Mouse (Mus musculus): ENCODE measurements around the gene Hoxd12. TPM values are rescaled to one million over a fixed set of nuclear protein-coding genes. Genes with fewer than 3 reads are reported as not detected.

Gene Hoxd12
- total and polyA plus RNA-seq, 3 experiments = not detected

- no peak for DNase-seq (ENCODE audit: low read depth, low spot score)
- H3K9ac ChIP-seq (ENCODE audit: control insufficient read depth, low read depth, low read length, poor library complexity, severe bottlenecking) = no peak overlapping the region
- H3K27me3 ChIP-seq (ENCODE audit: control insufficient read depth in 1 of 2, insufficient read depth in 2 of 2, low read length in 2 of 2) = no peaks in the 10 kb centered on the region; a peak in 1 of 4 replicates
- TF ChIP-seq ETS1 (IDR thresholded peaks at IDR 0.05; ENCODE audit: low read depth, low read length) (no peak), GATA1 (IDR thresholded peaks at IDR 0.05; ENCODE audit: low read depth, low read length) (no peak), UBTF (IDR thresholded peaks at IDR 0.05; ENCODE audit: borderline replicate concordance, insufficient read depth, low read depth, low read length) (no peak), ZKSCAN1 (IDR thresholded peaks at IDR 0.05; ENCODE audit: low read depth, low read length) (no peak), ZNF384 (IDR thresholded peaks at IDR 0.05; ENCODE audit: low read depth, low read length) (no peak), ELF1 (IDR thresholded peaks at IDR 0.05; ENCODE audit: low read depth, low read length) (no peak), CHD2 (IDR thresholded peaks at IDR 0.05; ENCODE audit: low read length) (no peak), RCOR1 (IDR thresholded peaks at IDR 0.05; ENCODE audit: low read depth, low read length) (no peak), NELFE (IDR thresholded peaks at IDR 0.05; ENCODE audit: low read depth, low read length) (no peak), TAL1 (IDR thresholded peaks at IDR 0.05; ENCODE audit: low read length) (no peak)
- H3K27ac ChIP-seq (ENCODE audit: control insufficient read depth, low read depth, low read length) = no peak overlapping the region
- H3K4me1 ChIP-seq (ENCODE audit: control insufficient read depth in 1 of 2, insufficient read depth in 2 of 2, low read length in 2 of 2) = no peaks in the 10 kb centered on the region
- H3K9me3 ChIP-seq (replicated peaks; ENCODE audit: insufficient read depth, low read length) = no peaks in the 10 kb centered on the region
- no peak overlapping the region for H3K4me3 ChIP-seq (ENCODE audit: control insufficient read depth in 1 of 2, insufficient read depth in 1 of 2, low read depth in 2 of 2, low read length in 2 of 2)
- H3K36me3 ChIP-seq (ENCODE audit: control insufficient read depth in 1 of 2, insufficient read depth in 2 of 2, low read length in 2 of 2) = no peaks in the 10 kb centered on the region
- H3K79me2 ChIP-seq (ENCODE audit: control insufficient read depth, insufficient read depth, low read length, poor library complexity) = no peaks in the 10 kb centered on the region
Measured at GRCm38 (mm10) chr2:74720955-74721491, 46.2 kb downstream of the Hoxd12 start.

DNA sequence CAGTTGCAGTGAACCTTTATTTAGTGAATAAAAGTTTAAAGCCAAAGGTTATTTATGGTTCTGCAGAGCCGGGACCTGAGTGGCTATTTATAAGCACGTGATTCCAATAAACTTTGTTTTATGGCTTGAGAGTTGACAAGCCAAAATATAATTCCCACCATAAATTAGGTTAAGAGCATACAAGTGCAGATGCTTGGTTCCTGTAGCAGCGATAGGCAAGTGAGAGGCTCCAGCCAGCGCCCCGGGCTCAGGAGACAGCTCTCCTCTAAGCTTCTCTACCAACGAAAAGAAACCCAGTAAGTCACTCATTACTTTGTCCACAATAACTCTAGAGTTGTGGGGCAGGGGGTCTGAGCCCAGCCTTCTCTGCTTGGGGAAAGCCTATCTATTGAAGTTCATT is 47.1 kb downstream of the Hoxd12 start:
- DNase-seq (ENCODE audit: low read depth, low spot score) = no peak
- no peak overlapping the region for H3K4me3 ChIP-seq (ENCODE audit: control insufficient read depth in 1 of 2, insufficient read depth in 1 of 2, low read depth in 2 of 2, low read length in 2 of 2)
- H3K27me3 ChIP-seq (ENCODE audit: control insufficient read depth in 1 of 2, insufficient read depth in 2 of 2, low read length in 2 of 2) = no peaks in the 10 kb centered on the region; a peak in 1 of 4 replicates
- TF ChIP-seq POLR2A (IDR thresholded peaks at IDR 0.05; ENCODE audit: control insufficient read depth in 1 of 2, insufficient read depth in 1 of 2, low read depth in 1 of 2, low read length in 2 of 2, poor library complexity in 1 of 2) = no peak
- no peak for TF ChIP-seq CHD1 (IDR thresholded peaks at IDR 0.05; ENCODE audit: low read depth, low read length)
- TF ChIP-seq HCFC1 (IDR thresholded peaks at IDR 0.05; ENCODE audit: low read depth, low read length) = no peak
- TF ChIP-seq RAD21 (IDR thresholded peaks at IDR 0.05; ENCODE audit: low read depth, low read length) = no peak
- TF ChIP-seq ETS1 (IDR thresholded peaks at IDR 0.05; ENCODE audit: low read depth, low read length) = no peak
- TF ChIP-seq JUND (IDR thresholded peaks at IDR 0.05; ENCODE audit: low read depth, low read length) = no peak
- no peaks in the 10 kb centered on the region for H3K9me3 ChIP-seq (replicated peaks; ENCODE audit: insufficient read depth, low read length)
- no peaks in the 10 kb centered on the region for H3K4me1 ChIP-seq (ENCODE audit: control insufficient read depth in 1 of 2, insufficient read depth in 2 of 2, low read length in 2 of 2)
- H3K9ac ChIP-seq (ENCODE audit: control insufficient read depth, low read depth, low read length, poor library complexity, severe bottlenecking) = no peak overlapping the region
- no peaks in the 10 kb centered on the region for H3K79me2 ChIP-seq (ENCODE audit: control insufficient read depth, insufficient read depth, low read length, poor library complexity)
- no peak overlapping the region for H3K27ac ChIP-seq (ENCODE audit: control insufficient read depth, low read depth, low read length)
- H3K36me3 ChIP-seq (ENCODE audit: control insufficient read depth in 1 of 2, insufficient read depth in 2 of 2, low read length in 2 of 2) = no peaks in the 10 kb centered on the region

GRCm38 (mm10) chr2:74722949-74723348 is 48.1 kb downstream of the Hoxd12 start:
- Histone ChIP-seq H3K4me1 (ENCODE audit: control insufficient read depth in 1 of 2, insufficient read depth in 2 of 2, low read length in 2 of 2) (no peaks in the 10 kb centered on the region), H3K27ac (ENCODE audit: control insufficient read depth, low read depth, low read length) (no peak overlapping the region), H3K27me3 (ENCODE audit: control insufficient read depth in 1 of 2, insufficient read depth in 2 of 2, low read length in 2 of 2) (no peaks in the 10 kb centered on the region; a peak in 1 of 4 replicates), H3K79me2 (ENCODE audit: control insufficient read depth, insufficient read depth, low read length, poor library complexity) (no peaks in the 10 kb centered on the region), H3K4me3 (ENCODE audit: control insufficient read depth in 1 of 2, insufficient read depth in 1 of 2, low read depth in 2 of 2, low read length in 2 of 2) (no peak overlapping the region), H3K9me3 (replicated peaks; ENCODE audit: insufficient read depth, low read length) (no peaks in the 10 kb centered on the region), H3K9ac (ENCODE audit: control insufficient read depth, low read depth, low read length, poor library complexity, severe bottlenecking) (no peak overlapping the region), H3K36me3 (ENCODE audit: control insufficient read depth in 1 of 2, insufficient read depth in 2 of 2, low read length in 2 of 2) (no peaks in the 10 kb centered on the region)
- no peak for DNase-seq (ENCODE audit: low read depth, low spot score)
- TF ChIP-seq UBTF (IDR thresholded peaks at IDR 0.05; ENCODE audit: borderline replicate concordance, insufficient read depth, low read depth, low read length) (no peak), MEF2A (IDR thresholded peaks at IDR 0.05; ENCODE audit: extremely low read depth, insufficient replicate concordance, low read depth, low read length, poor library complexity, severe bottlenecking) (no peak), TBP (IDR thresholded peaks at IDR 0.05; ENCODE audit: low read depth, low read length) (no peak), ELF1 (IDR thresholded peaks at IDR 0.05; ENCODE audit: low read depth, low read length) (no peak), E2F4 (IDR thresholded peaks at IDR 0.05; ENCODE audit: borderline replicate concordance, low read depth, low read length) (no peak), ZC3H11A (IDR thresholded peaks at IDR 0.05; ENCODE audit: low read depth, low read length) (no peak), POLR2AphosphoS2 (IDR thresholded peaks at IDR 0.05; ENCODE audit: low read length) (no peak), GATA1 (IDR thresholded peaks at IDR 0.05; ENCODE audit: low read depth, low read length) (no peak), GABPA (IDR thresholded peaks at IDR 0.05; ENCODE audit: low read depth, low read length) (no peak), POLR2AphosphoS5 (IDR thresholded peaks at IDR 0.05; ENCODE audit: borderline replicate concordance, low read depth, low read length) (no peak), CHD2 (IDR thresholded peaks at IDR 0.05; ENCODE audit: low read length) (no peak), MAZ (IDR thresholded peaks at IDR 0.05; ENCODE audit: low read depth, low read length) (no peak), POLR2A (IDR thresholded peaks at IDR 0.05; ENCODE audit: control insufficient read depth in 1 of 2, insufficient read depth in 1 of 2, low read depth in 1 of 2, low read length in 2 of 2, poor library complexity in 1 of 2) (no peak), MXI1 (IDR thresholded peaks at IDR 0.05; ENCODE audit: low read depth, low read length) (no peak), MAFK (IDR thresholded peaks at IDR 0.05; ENCODE audit: borderline replicate concordance, low read depth, low read length) (no peak), MYB (IDR thresholded peaks at IDR 0.05; ENCODE audit: low read depth, low read length) (no peak)
